Mouse (Mus musculus) retina, embryonic 14.5 days (tissue): ENCODE results near the gene Gm21866.
"Not testable (repeated sequence)": the region's sequence is repeated elsewhere in the genome, so short reads cannot be mapped to it uniquely, and the experiment has no call there.

Experiments used
- DNase-seq: peaks from one replicate; pipeline ENCODE4 v3.0.0-alpha.2; 2015; ENCODE audit warnings: low spot score

Gm21866 gene

DNA sequence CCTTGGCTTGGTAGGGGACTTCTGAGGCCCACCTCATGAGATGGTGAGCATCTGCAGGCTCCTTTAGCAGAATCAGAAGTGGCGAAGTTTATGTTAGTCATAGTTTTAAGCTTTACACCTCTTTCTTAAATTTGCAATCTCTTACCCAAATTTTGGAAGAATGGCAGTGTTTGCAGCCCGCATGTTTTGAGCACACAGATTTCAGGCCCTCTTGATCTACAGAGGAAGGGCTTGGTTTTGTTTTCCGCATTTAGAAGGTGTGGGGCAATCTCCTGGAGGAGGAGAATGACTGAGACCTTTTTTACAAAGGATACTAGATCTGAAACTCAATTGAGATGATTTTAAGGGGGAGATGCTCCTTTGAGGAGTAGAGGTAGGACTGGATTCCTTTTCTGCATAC is at the start of gene Gm21866:
Gene Gm21866 (minus strand): TSS at position 101 of the 400 bp plus-strand sequence.
- DNase-seq: not testable (repeated sequence)

DNA sequence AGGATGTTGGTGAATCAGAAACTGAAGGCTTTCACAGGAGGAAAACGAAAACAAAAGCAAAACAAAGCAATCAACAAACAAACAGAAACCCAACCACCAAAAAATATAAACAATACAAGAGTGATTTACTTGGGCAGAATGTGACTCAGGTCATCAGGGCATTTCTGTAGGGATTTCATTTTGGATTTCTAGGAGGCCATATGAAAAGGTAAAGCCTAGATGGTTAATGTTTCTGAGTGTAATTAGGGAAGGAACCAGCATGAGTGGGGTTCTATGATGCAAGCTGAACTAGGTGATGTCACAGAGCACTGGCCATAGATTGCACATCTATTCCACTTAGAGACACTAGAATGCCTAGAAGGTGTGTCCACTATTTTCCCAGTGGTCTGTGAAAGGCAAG is 28.3 kb upstream of the Gm21866 start, which contains the start of gene Gm20773:
Gene Gm20773 (plus strand): TSS at position 301 of the 400 bp plus-strand sequence.
- DNase-seq: not testable (repeated sequence)
